Mouse (Mus musculus) limb, embryonic 11.5 days (tissue): ENCODE data around the gene Tinagl1. TPM values are rescaled to one million over a fixed set of nuclear protein-coding genes. Genes with fewer than 3 reads are reported as not detected.

Source experiments
- ATAC-seq: fragments of 200-750 bp; cut with Nextera tagmentation; 2 replicates; pipeline ENCODE4 v1.8.0; 2017; ENCODE audit warnings: low read depth; ENCODE audit not compliant: insufficient number of reproducible peaks, low FRiP score, low TSS enrichment
- DNase-seq: peaks from one replicate; pipeline ENCODE4 v3.0.0-alpha.2; 2015; ENCODE audit warnings: low spot score
- H3K27ac ChIP-seq: fragments of 300-500 bp; sonication (generic); replicated peaks from 2 replicates; pipeline ENCODE4 v1.5.1; 2014; ENCODE audit warnings: low read depth, mild to moderate bottlenecking, low read length
- H3K27me3 ChIP-seq: fragments of 300-500 bp; sonication (generic); 2 replicates; pipeline ENCODE4 v1.6.1; 2014; ENCODE audit warnings: mild to moderate bottlenecking, low read length, mixed read lengths; ENCODE audit not compliant: control insufficient read depth, insufficient read depth
- H3K36me3 ChIP-seq: fragments of 300-500 bp; sonication (generic); 2 replicates; pipeline ENCODE4 v1.6.1; 2014; ENCODE audit warnings: mild to moderate bottlenecking, low read length, moderate library complexity, mixed read lengths; ENCODE audit not compliant: control insufficient read depth, insufficient read depth
- H3K4me1 ChIP-seq: fragments of 300-500 bp; sonication (generic); 2 replicates; pipeline ENCODE4 v1.6.1; 2014; ENCODE audit warnings: low read length, mixed read lengths; ENCODE audit not compliant: control insufficient read depth, insufficient read depth
- H3K4me2 ChIP-seq: fragments of 300-500 bp; sonication (generic); 2 replicates; pipeline ENCODE4 v1.6.1; 2014; ENCODE audit warnings: low read depth, mild to moderate bottlenecking, moderate library complexity; ENCODE audit not compliant: severe bottlenecking
- H3K4me3 ChIP-seq: fragments of 300-500 bp; sonication (generic); 2 replicates; pipeline ENCODE4 v1.5.1; 2014; ENCODE audit warnings: low read depth, low read length
- H3K9ac ChIP-seq: fragments of 300-500 bp; sonication (generic); 2 replicates; pipeline ENCODE4 v1.6.1; 2014; ENCODE audit warnings: mild to moderate bottlenecking, low read length
- H3K9me3 ChIP-seq: fragments of 300-500 bp; sonication (generic); 2 replicates; pipeline ENCODE4 v1.6.1; 2016; ENCODE audit warnings: low read length; ENCODE audit not compliant: control insufficient read depth
- WGBS: fragments of 180-500 bp; shearing (Covaris S2); extraction: QIAGEN DNeasy Blood & Tissue Kit; methylation state at CpG from one replicate; pipeline ENCODE4 v1.1.7; 2014; 5-methylcytosine and 5-hydroxymethylcytosine counted together
- polyA plus RNA-seq: library from polyadenylated mRNA; unstranded; fragments of >200 nt; fragmentation: Nextera tagmentation; extraction: Ambion mirVana; gene quantifications from 2 replicates; pipeline ENCODE4 v1.2.1, GENCODE M21; 2014

Tinagl1 gene
- polyA plus RNA-seq, 1 experiment from 2014 or later: 6.9 TPM

DNA sequence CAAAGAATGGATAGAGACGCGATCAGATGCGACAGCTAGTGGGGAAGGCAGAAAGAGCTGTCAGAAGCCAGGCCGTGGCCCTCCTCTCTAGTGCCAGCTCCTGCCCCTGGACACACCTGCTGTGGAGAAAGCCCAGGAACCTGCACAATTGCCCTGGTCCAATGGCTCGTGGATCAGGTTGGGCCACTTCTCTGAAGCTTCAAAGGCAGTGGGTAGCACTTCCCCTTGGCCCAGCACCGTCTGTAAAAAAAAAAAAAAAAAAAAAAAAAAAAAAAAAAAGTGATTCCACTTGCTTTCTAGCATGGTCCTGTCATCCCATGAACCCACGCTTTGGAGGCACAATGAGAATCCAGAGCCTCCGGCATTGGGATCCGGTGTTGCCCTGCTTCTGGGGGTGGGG, 7.1 kb downstream of the Tinagl1 start:
- H3K9me3 ChIP-seq: no peaks in the 10 kb centered on the region
- H3K4me3 ChIP-seq: no peak overlapping the region
- H3K4me2 ChIP-seq: peak overlapping the region; percentile 28; the same call in 1 of the 2 replicates
- H3K27me3 ChIP-seq: peaks cover 3% of the 10 kb centered on the region; the same call in 1 of the 2 replicates
- H3K4me1 ChIP-seq: peaks cover 46% of the 10 kb centered on the region
- 49% methylated on average over 9 of the region's 9 CpGs for WGBS
- H3K9ac ChIP-seq: no peak overlapping the region
- no peaks in the 10 kb centered on the region for H3K36me3 ChIP-seq
- DNase-seq (no peak), ATAC-seq (no peak)
- no peak overlapping the region for H3K27ac ChIP-seq

DNA sequence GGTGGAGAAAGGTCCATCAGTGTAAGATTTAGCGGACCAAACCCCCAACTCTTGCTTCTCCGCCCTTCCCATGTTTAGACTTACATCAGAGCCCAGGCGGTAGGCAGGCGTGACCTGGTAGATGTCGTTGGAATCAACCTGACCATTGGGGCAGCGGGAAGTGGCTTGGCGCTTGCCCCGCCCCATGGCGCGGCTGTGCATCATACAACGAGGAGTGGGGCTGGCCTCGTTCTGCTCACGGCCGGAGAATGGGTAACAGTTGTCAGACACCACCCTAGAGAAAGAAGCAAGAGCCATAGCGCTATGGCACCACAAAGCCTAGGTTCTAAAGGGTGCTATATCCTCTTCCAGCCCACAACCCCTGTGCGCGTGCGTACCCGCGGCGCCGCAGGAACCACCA, 7.6 kb downstream of the Tinagl1 start:
- WGBS: 43% methylated on average over 22 of the region's 22 CpGs
- H3K4me2 ChIP-seq: peak overlapping the region; percentile 28; the same call in 1 of the 2 replicates
- DNase-seq (no peak), ATAC-seq (no peak)
- no peaks in the 10 kb centered on the region for H3K9me3 ChIP-seq
- no peaks in the 10 kb centered on the region for H3K36me3 ChIP-seq
- no peak overlapping the region for H3K27ac ChIP-seq
- H3K27me3 ChIP-seq: peaks cover 8% of the 10 kb centered on the region; the same call in 1 of the 2 replicates
- peaks cover 43% of the 10 kb centered on the region for H3K4me1 ChIP-seq
- no peak overlapping the region for H3K9ac ChIP-seq
- H3K4me3 ChIP-seq: no peak overlapping the region

DNA sequence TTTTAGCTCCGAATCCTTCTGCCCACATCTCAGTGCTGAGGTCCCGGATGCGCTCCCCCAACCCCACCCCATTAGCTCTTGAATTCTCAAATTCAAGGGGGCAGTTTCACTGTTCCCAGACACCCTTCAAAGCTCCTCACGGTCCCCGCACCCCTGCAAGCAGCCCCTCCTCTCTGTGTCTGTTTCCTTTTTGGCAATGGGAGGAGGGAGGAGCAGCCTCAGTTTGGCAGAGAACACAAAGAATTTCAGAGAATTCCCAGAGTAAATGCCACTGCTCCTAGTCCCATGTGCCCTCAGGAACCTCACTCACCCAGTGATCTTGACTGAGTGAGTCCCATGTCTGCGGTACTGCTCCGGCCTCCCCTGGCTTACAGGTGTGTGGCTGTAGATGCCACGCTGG, 8.3 kb downstream of the Tinagl1 start:
- no peak for ATAC-seq
- Histone ChIP-seq H3K4me1 (peaks cover 37% of the 10 kb centered on the region), H3K27ac (no peak overlapping the region), H3K27me3 (peaks cover 8% of the 10 kb centered on the region; the same call in 1 of the 2 replicates), H3K9me3 (no peaks in the 10 kb centered on the region), H3K9ac (no peak overlapping the region), H3K4me3 (no peak overlapping the region), H3K4me2 (no peak overlapping the region), H3K36me3 (no peaks in the 10 kb centered on the region)
- 79% methylated on average over 8 of the region's 8 CpGs for WGBS
- no peak for DNase-seq

DNA sequence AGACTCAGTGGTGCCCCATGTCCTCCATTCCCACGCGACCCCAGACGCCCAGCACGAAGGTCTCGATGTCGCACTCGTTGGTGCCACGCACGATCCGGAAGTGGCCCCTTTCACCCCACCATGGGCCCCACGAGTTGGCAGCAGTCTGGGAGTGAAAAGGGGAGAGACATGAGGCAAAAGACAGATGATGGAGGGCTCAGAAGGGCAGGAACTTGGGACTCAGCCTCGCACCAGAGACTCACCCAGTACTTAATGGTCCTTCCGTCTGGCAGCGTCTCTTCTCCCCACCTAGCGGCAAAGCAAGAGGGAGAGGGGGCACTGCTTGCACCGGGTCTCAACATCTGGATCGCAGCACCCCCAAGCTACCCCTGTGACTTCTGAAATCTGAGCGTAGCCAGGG, 8.9 kb downstream of the Tinagl1 start:
- 71% methylated on average over 18 of the region's 18 CpGs for WGBS

DNA sequence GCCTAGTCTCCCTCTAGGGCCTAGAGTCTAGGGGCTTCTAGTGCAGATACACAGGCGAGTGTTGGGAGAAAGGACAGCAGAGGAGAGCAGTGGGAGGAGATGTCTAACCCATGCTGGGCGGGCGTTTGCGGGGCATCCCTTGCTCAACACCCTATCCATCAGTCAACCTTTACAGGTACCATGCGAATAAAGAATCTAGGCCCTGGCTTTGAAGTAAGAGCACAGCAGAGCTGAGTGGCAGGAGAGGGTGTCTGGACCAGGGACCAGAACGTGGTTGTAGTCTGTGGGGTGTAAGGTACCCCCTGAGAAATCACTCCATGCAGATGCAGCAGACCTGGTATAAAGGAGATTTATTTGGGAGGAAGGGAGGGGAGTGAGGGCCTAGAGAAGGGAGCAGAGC, 10.8 kb downstream of the Tinagl1 start:
- Histone ChIP-seq H3K27me3 (peaks cover 8% of the 10 kb centered on the region; the same call in 1 of the 2 replicates), H3K4me1 (peaks cover 32% of the 10 kb centered on the region), H3K9me3 (no peaks in the 10 kb centered on the region), H3K4me2 (no peak overlapping the region), H3K9ac (no peak overlapping the region), H3K4me3 (no peak overlapping the region), H3K36me3 (no peaks in the 10 kb centered on the region), H3K27ac (no peak overlapping the region)
- DNase-seq (no peak), ATAC-seq (no peak)
- 71% methylated on average over 6 of the region's 6 CpGs for whole genome bisulfite sequencing

More for the DNA sequence above, 8.9 kb downstream of the Tinagl1 start:
- no peaks in the 10 kb centered on the region for H3K36me3 ChIP-seq
- peaks cover 32% of the 10 kb centered on the region for H3K4me1 ChIP-seq
- H3K27ac ChIP-seq: no peak overlapping the region
- no peaks in the 10 kb centered on the region for H3K9me3 ChIP-seq
- DNase-seq: no peak
- no peak overlapping the region for H3K4me3 ChIP-seq
- no peak for ATAC-seq
- H3K27me3 ChIP-seq: peaks cover 8% of the 10 kb centered on the region; the same call in 1 of the 2 replicates
- no peak overlapping the region for H3K4me2 ChIP-seq
- no peak overlapping the region for H3K9ac ChIP-seq

DNA sequence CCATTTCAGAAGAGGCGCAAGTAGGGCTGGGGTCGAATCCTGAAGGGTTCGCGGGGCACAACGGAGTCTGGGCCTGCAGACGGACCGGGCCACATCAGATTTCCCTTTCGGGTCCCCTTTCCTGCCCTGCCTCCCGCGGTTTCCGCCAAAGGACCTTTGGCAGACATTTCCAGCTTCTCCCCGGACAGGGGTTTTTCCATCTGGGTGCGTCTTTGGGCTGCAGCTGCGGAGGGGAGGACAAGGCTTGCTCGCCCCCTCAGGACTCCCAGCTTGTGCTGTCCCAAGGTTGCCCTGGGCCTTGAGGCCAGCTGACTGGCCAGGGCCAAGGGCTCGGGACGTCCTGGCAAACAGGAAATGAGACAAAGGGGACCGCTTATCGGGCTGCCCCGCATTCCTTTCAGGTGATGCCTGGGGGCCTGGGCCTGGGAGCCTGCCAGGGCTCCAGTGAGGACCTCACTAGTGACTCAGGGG, 11.5 kb downstream of the Tinagl1 start:
- H3K36me3 ChIP-seq: no peaks in the 10 kb centered on the region

DNA sequence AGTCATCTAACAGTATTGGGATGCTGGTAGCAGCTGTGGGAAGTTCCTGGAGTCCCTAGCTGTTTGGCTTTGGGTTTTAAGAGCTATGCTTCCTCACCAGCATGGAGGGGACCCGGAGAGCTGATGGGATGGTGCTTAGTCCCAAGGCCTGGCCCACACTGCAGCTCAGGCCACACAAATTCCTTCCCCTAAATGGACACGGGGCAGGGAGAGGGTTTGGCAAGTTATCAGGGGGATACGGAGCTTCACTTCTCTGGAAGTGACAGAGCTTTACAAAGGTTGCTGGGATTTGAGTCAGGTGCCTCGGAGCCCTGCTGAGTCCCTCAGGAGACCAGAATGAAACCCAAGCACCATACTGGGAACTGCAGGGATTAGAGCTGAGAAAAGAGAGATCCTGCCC, 13.6 kb downstream of the Tinagl1 start:
- H3K4me1 ChIP-seq: peaks cover 18% of the 10 kb centered on the region
- no peak overlapping the region for H3K4me3 ChIP-seq
- no peak overlapping the region for H3K4me2 ChIP-seq
- DNase-seq (no peak), ATAC-seq (no peak)
- WGBS: 47% methylated on average over 4 of the region's 4 CpGs
- H3K9ac ChIP-seq: no peak overlapping the region
- H3K27me3 ChIP-seq: peaks cover 8% of the 10 kb centered on the region; the same call in 1 of the 2 replicates
- H3K36me3 ChIP-seq: no peaks in the 10 kb centered on the region
- no peaks in the 10 kb centered on the region for H3K9me3 ChIP-seq
- H3K27ac ChIP-seq: no peak overlapping the region

More for the DNA sequence above, 11.5 kb downstream of the Tinagl1 start:
- 4% methylated on average over 20 of the region's 20 CpGs for WGBS
- DNase-seq (peak; percentile 62), ATAC-seq (no peak)
- Histone ChIP-seq H3K9ac (peak overlapping the region; percentile 52), H3K4me3 (no peak overlapping the region; the same call in 1 of the 2 replicates), H3K27ac (no peak overlapping the region), H3K4me2 (peak overlapping the region; percentile 43), H3K9me3 (no peaks in the 10 kb centered on the region), H3K4me1 (peaks cover 31% of the 10 kb centered on the region), H3K27me3 (peaks cover 8% of the 10 kb centered on the region; the same call in 1 of the 2 replicates)

DNA sequence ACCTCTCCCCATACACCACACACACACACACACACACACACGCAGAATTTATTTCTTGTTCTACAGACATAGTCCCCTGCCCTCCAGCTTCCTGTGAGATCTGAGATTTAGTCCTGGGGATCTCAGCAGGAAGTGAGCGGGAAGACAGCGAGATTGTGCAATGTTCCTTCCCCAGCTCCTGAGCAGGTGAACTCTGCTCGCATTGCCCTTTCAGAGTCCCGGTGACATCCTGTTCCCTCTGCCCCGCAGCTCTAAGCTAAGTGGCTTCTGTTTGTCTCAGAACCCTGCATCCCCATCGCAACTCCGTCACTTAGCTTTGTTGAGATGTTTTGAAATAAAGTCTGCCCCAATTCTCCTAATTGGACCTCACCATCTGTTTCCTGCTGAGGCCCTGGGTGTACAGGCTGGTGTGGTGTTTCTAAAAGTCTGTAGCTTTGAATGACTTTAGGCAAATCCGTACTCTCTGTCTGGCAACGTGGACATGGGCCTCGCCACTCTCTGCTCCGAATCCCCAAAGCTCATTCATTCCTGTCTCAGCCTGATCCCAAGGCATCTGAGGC, 18.0 kb downstream of the Tinagl1 start:
- Histone ChIP-seq H3K4me2 (no peak overlapping the region), H3K36me3 (no peaks in the 10 kb centered on the region), H3K27ac (no peak overlapping the region), H3K27me3 (no peaks in the 10 kb centered on the region), H3K4me1 (no peaks in the 10 kb centered on the region), H3K9ac (no peak overlapping the region), H3K4me3 (no peak overlapping the region), H3K9me3 (no peaks in the 10 kb centered on the region)
- no peak for DNase-seq
- WGBS: 78% methylated on average over 12 of the region's 12 CpGs
- no peak for ATAC-seq

DNA sequence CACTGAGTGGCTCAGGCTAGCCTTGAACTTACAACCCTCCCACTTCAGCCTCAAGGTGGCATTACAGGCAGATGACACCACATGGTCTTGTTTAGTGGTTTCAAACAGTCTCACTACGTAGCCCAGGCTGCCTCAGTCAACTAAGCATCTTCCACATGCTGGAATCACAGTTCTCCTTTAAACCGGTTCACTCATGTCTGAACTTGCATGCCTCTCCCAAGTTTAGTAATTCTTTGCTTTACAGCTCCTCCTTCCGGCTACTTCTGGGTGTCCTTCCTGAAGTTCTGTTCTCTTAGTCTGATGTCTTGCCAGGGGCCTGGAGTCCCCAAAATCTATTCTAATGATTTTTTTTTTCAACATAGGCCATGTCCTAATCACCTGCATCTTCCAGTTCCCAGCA, 20.7 kb downstream of the Tinagl1 start:
- Histone ChIP-seq H3K9ac (no peak overlapping the region), H3K4me1 (no peaks in the 10 kb centered on the region), H3K27me3 (no peaks in the 10 kb centered on the region), H3K4me3 (no peak overlapping the region), H3K36me3 (no peaks in the 10 kb centered on the region), H3K27ac (no peak overlapping the region), H3K4me2 (no peak overlapping the region), H3K9me3 (no peaks in the 10 kb centered on the region)
- ATAC-seq: no peak
- no peak for DNase-seq
- WGBS: 66% methylated on average over 3 of the region's 3 CpGs
